Mouse (Mus musculus): ENCODE measurements around the gene Gm38392. TPM values are rescaled to one million over a fixed set of nuclear protein-coding genes. Genes with fewer than 3 reads are reported as not detected.

Gene Gm38392
- not detected for polyA plus RNA-seq (2017; shearing (Covaris generic))

GRCm38 (mm10) chr3:88287110-88287509, at the start of gene Gm38392:
Gene Gm38392 (minus strand): TSS chr3:88287210.

DNA sequence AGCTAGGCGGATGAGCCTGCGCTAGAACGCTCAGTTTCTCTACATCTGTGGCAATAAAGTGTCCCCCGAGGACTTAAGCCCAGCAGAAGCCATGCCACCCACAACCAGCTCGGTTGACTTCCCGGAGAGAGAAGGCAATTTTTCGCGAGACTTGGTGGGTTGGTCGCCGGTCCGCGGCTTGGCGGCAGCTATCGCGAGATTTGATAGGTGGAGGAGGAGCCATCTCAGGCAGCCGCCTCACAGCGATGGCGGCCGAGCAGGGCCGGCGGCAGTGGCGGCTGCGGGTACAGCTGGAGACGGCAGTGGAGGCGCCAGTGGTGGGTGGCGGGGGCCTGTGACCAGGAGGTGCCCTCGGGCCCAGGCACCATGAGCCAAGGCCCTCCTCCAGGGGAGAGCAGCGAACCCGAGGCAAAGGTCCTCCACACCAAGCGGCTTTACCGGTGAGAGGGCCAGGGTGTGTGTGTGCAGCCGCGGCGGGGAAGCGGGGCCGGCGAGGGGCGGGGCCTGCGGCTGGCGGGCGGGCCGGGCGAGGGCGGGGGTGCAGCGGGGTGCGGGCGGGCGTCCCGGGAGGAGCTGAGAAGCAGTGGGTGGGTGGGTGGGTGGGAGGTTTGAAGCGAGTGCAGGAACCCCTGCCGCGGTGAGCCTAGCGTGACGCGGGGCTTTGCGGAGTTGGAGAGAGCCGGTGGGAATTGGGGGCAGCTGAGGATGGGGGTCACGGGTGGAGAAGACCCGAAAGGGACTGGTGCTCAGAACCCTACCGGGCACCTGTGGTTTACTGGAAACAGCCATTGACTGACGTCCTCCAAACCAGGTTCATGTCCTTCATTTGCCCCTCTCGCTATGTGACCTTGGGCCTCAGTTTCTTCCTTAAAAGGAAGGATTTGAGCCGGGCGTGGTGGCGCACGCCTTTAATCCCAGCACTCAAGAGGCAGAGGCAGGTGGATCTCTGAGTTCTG, 49.3 kb upstream of the Gm38392 start, which contains the start of the genes Tmem79 and Smg5:
Gene Tmem79, minus strand, starts transcription at position 91 of the 956 bp plus-strand sequence.
Gene Smg5, plus strand, starts transcription at position 203 of the 956 bp plus-strand sequence.

GRCm38 (mm10) chr3:88324951-88325405, 38.0 kb upstream of the Gm38392 start, which contains the start of gene Glmp:
Gene Glmp (plus strand): TSS chr3:88325023.

DNA sequence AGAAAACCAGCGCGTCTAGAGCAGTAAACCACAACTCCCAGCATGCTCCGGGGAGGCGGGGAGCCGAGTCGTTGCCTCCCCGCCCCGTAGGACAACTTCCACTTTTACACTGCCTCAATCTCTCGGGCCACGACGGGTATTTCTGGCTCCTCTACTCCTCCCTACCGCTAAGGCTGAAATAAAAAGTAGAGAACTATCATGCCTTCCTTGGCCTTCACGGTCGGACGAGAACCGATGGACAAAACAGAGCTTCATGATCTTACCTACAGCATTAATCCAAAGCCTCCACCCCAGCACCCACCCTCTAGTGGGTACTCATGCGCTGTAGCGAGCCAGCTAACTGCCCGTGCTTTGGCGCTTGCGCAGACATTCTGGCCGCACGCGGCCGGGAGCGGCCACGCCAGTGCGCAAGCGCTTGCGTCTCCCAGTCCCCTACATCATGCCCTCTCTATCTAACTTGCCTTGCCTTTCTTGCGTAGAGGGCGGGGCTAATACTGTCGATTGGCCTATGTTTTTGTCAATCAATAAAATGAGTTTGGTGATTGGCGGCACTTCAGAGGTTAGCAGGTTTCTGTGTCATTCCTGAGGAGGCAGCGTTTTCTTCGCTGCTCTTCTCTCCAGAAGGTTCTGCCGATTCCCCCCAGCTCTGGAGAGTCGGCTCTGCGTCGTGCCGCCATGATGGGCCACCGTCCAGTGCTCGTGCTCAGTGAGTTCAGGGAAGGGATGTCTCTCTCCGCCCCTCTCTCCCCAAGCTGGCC, 9.7 kb upstream of the Gm38392 start, which contains the start of the genes Tsacc and Cct3:
Gene Tsacc, minus strand, starts transcription at position 439 of the 758 bp plus-strand sequence.
Gene Cct3, plus strand, starts transcription at position 556 of the 758 bp plus-strand sequence.

DNA sequence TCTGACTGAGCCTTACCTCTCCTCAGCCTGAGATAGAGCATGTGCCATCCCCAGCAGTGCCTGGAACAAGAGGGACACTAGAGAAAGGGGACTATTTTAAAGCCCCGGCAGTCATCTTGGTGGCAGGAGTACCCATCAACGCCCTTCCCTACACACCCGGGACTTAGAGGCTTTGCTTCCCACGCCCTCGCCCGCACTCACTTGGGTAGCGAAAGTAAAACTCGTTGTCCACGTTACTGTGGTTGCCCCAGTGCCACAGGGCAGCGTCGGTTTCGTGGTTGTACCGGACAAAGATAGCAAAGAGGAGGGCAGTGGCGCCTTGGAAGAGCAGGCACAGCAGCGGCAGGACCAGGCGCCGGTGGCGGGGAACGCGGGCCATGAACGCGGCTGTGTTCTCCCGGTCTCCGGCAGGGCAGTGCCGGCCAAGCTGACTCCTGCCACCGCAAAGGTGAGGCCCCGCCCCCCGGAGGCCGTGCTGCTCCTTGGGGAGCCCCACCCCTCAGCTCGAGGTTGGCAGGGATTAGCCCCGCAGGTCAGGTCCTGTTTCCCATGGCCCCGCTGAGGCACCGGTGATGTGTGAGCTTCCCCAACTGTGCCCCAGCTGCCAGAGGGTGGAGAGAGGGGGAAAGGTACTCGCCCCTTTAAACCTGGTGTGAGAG, 32.6 kb downstream of the Gm38392 start, which contains the start of gene Rhbg:
Gene Rhbg, minus strand, starts transcription at position 442 of the 659 bp plus-strand sequence.

Other genes starting within 250 kb of the Gm38392 start
- gene Gpatch4, start 244.1 kb downstream of the Gm38392 start, polyA plus RNA-seq (2017; shearing (Covaris generic)), result 30.2 TPM
- gene Naxe, start 228.7 kb downstream of the Gm38392 start, polyA plus RNA-seq (2017; shearing (Covaris generic)), result 92.3 TPM
- not detected for gene Ttc24, start 208.9 kb downstream of the Gm38392 start, polyA plus RNA-seq (2017; shearing (Covaris generic))
- gene Iqgap3, start 205.2 kb downstream of the Gm38392 start, polyA plus RNA-seq (2017; shearing (Covaris generic)), result 0.38 TPM
- gene Mef2d, start 144.8 kb downstream of the Gm38392 start, polyA plus RNA-seq (2017; shearing (Covaris generic)), result 112 TPM
- not detected for gene Rhbg, start 32.5 kb downstream of the Gm38392 start, polyA plus RNA-seq (2017; shearing (Covaris generic))
- gene Tsacc, start 9.8 kb upstream of the Gm38392 start, polyA plus RNA-seq (2017; shearing (Covaris generic)), result 8.1 TPM
- 339 TPM for gene Cct3, start 9.9 kb upstream of the Gm38392 start, polyA plus RNA-seq (2017; shearing (Covaris generic))
- gene Glmp, start 37.8 kb upstream of the Gm38392 start, polyA plus RNA-seq (2017; shearing (Covaris generic)), result 338 TPM
- gene Tmem79, start 48.9 kb upstream of the Gm38392 start, polyA plus RNA-seq (2017; shearing (Covaris generic)), result 1.1 TPM
- 59.8 TPM for gene Smg5, start 49.0 kb upstream of the Gm38392 start, polyA plus RNA-seq (2017; shearing (Covaris generic))
- gene Paqr6, start 77.4 kb upstream of the Gm38392 start, polyA plus RNA-seq (2017; shearing (Covaris generic)), result not detected
- 0.25 TPM for gene Bglap3, start 85.5 kb upstream of the Gm38392 start, polyA plus RNA-seq (2017; shearing (Covaris generic))
- not detected for gene Bglap2, start 91.5 kb upstream of the Gm38392 start, polyA plus RNA-seq (2017; shearing (Covaris generic))
- not detected for gene Bglap, start 97.3 kb upstream of the Gm38392 start, polyA plus RNA-seq (2017; shearing (Covaris generic))
- gene Pmf1, start 123.1 kb upstream of the Gm38392 start, polyA plus RNA-seq (2017; shearing (Covaris generic)), result 35.4 TPM
- gene Slc25a44, start 137.9 kb upstream of the Gm38392 start, polyA plus RNA-seq (2017; shearing (Covaris generic)), result 16.6 TPM
- gene Sema4a, start 174.0 kb upstream of the Gm38392 start, polyA plus RNA-seq (2017; shearing (Covaris generic)), result 67.7 TPM
- gene Lmna, start 222.7 kb upstream of the Gm38392 start, polyA plus RNA-seq (2017; shearing (Covaris generic)), result 9.6 TPM
- 0.38 TPM for gene Mex3a, start 245.2 kb upstream of the Gm38392 start, polyA plus RNA-seq (2017; shearing (Covaris generic))